In the genomic region with DNA sequence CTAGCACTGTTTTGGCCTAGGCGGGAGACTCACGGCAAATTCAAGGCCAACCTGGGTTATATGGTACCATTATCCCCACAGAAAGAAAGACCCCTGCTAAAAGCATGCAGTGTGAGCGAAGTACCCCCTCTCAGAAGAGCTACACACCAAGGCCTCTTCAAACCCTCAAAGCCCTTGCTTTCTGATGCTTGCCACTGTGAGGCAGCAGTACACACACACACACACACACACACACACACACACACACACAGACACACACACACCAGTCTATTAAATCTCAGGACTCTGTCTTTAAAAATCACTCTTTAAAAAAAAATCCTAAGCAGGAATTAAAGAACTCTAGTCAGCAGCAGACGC, we compare ENCODE assay signal across 8 mouse cellular contexts. TPM values are rescaled to one million over a fixed set of nuclear protein-coding genes. Genes with fewer than 3 reads are reported as not detected.
DNase-seq lines count a peak whose midpoint lies in the region; ATAC-seq and TF ChIP-seq lines count a peak whose summit lies in the region.

No protein-coding gene starts in this region.

- TF ChIP-seq CTCF in cortical plate, adult 2 months (IDR thresholded peaks at IDR 0.05; ENCODE audit: extremely low read depth, insufficient read depth, low read length) = no peak

- H3K4me3 ChIP-seq in kidney, embryonic 15.5 days (replicated peaks) = peak overlapping the region; percentile 92
- H3K4me3 ChIP-seq in cortical plate, adult 2 months (ENCODE audit: insufficient read depth, low read length) = peak overlapping the region; percentile 87; the same call in 1 of the 2 replicates
- H3K4me3 ChIP-seq in hindbrain, embryonic 15.5 days = peak overlapping the region; percentile 84
- peak overlapping the region; percentile 97 for H3K4me3 ChIP-seq in midbrain, embryonic 15.5 days

- H3K4me2 ChIP-seq in kidney, embryonic 15.5 days = peak overlapping the region; percentile 86
- peak overlapping the region; percentile 78 for H3K4me2 ChIP-seq in hindbrain, embryonic 15.5 days
- H3K4me2 ChIP-seq in midbrain, embryonic 15.5 days = peak overlapping the region; percentile 55

- DNase-seq in kidney, adult 9 months = no peak
- no peak for DNase-seq in layer of hippocampus, adult 9-11 months
- DNase-seq in thymus, postnatal 25 days = no peak

- peak overlapping the region; percentile 92 for H3K27ac ChIP-seq in kidney, embryonic 15.5 days
- H3K27ac ChIP-seq in cortical plate, adult 2 months (ENCODE audit: insufficient read depth, low read length) = peak overlapping the region; percentile 27
- H3K27ac ChIP-seq in hindbrain, embryonic 15.5 days (replicated peaks) = peak overlapping the region; percentile 89
- peak overlapping the region; percentile 92 for H3K27ac ChIP-seq in midbrain, embryonic 15.5 days

- H3K27me3 ChIP-seq in kidney, embryonic 15.5 days = no peaks in the 10 kb centered on the region
- H3K27me3 ChIP-seq in hindbrain, embryonic 15.5 days = no peaks in the 10 kb centered on the region
- H3K27me3 ChIP-seq in midbrain, embryonic 15.5 days (replicated peaks) = no peaks in the 10 kb centered on the region

- no peak for ATAC-seq in kidney, embryonic 15.5 days (replicated peaks; ENCODE audit: low FRiP score)
- no peak for ATAC-seq in hindbrain, embryonic 15.5 days (ENCODE audit: low FRiP score, low read depth)
- peak; percentile 40; the same call in 1 of the 2 replicates for ATAC-seq in midbrain, embryonic 15.5 days (replicated peaks)
- ATAC-seq in erythroid progenitor cell, adult 5-6 weeks (replicated peaks; ENCODE audit: low FRiP score, poor library complexity, severe bottlenecking) = no peak

- WGBS in kidney, embryonic 15.5 days = 51% methylated on average over 4 of the region's 4 CpGs
- 51% methylated on average over 4 of the region's 4 CpGs for WGBS in hindbrain, embryonic 15.5 days
- whole genome bisulfite sequencing in midbrain, embryonic 15.5 days = 46% methylated on average over 4 of the region's 4 CpGs

- no peak for TF ChIP-seq POLR2A in cortical plate, adult 2 months (IDR thresholded peaks at IDR 0.05; ENCODE audit: extremely low read depth, insufficient read depth, low read length)

- H3K9me3 ChIP-seq in kidney, embryonic 15.5 days (replicated peaks) = no peaks in the 10 kb centered on the region
- H3K9me3 ChIP-seq in hindbrain, embryonic 15.5 days = no peaks in the 10 kb centered on the region
- H3K9me3 ChIP-seq in midbrain, embryonic 15.5 days = no peaks in the 10 kb centered on the region

- no peaks in the 10 kb centered on the region for H3K36me3 ChIP-seq in kidney, embryonic 15.5 days
- H3K36me3 ChIP-seq in hindbrain, embryonic 15.5 days = no peaks in the 10 kb centered on the region
- H3K36me3 ChIP-seq in midbrain, embryonic 15.5 days (replicated peaks) = no peaks in the 10 kb centered on the region

- H3K9ac ChIP-seq in kidney, embryonic 15.5 days = peak overlapping the region; percentile 92
- peak overlapping the region; percentile 86 for H3K9ac ChIP-seq in hindbrain, embryonic 15.5 days
- peak overlapping the region; percentile 92 for H3K9ac ChIP-seq in midbrain, embryonic 15.5 days

- peaks cover 42% of the 10 kb centered on the region for H3K4me1 ChIP-seq in kidney, embryonic 15.5 days
- H3K4me1 ChIP-seq in cortical plate, adult 2 months (ENCODE audit: control insufficient read depth, insufficient read depth, low read length) = no peaks in the 10 kb centered on the region; the same call in 1 of the 2 replicates
- H3K4me1 ChIP-seq in hindbrain, embryonic 15.5 days (replicated peaks) = peaks cover 39% of the 10 kb centered on the region
- H3K4me1 ChIP-seq in midbrain, embryonic 15.5 days = peaks cover 37% of the 10 kb centered on the region

RNA-seq across cellular contexts. Expression of a gene that starts 0.7 kb away (rescaled TPM):
- 28.4 and 32.3 TPM in 2 replicates for polyA plus RNA-seq in kidney, embryonic 15.5 days (2015; fragmentation: Nextera tagmentation; extraction: Ambion mirVana)
- 61.1 and 64.2 TPM in 2 replicates for polyA plus RNA-seq in cortical plate, adult 2 months (2012; rRNA removed)
- polyA plus RNA-seq in hindbrain, embryonic 15.5 days (2015; fragmentation: Nextera tagmentation; extraction: Ambion mirVana) = 21.0 and 23.8 TPM in 2 replicates
- polyA plus RNA-seq in midbrain, embryonic 15.5 days (2015; fragmentation: Nextera tagmentation; extraction: Ambion mirVana) = 21.8 and 23.6 TPM in 2 replicates
- 38.6 and 42.8 TPM in 2 replicates for total RNA-seq in erythroid progenitor cell, adult 5-6 weeks (2015; ENCODE audit: low replicate concordance)
- 12.5 and 17.8 TPM in 2 replicates for total RNA-seq in erythroid progenitor cell, adult 5-6 weeks (2017; ENCODE audit: low replicate concordance)

RNA-seq across cellular contexts. Expression of a gene that starts 57.9 kb away (rescaled TPM):
- 46.7 and 47.0 TPM in 2 replicates for polyA plus RNA-seq in kidney, embryonic 15.5 days (2015; fragmentation: Nextera tagmentation; extraction: Ambion mirVana)
- 41.3 and 42.6 TPM in 2 replicates for polyA plus RNA-seq in cortical plate, adult 2 months (2012; rRNA removed)
- polyA plus RNA-seq in hindbrain, embryonic 15.5 days (2015; fragmentation: Nextera tagmentation; extraction: Ambion mirVana) = 61.8 and 66.1 TPM in 2 replicates
- polyA plus RNA-seq in midbrain, embryonic 15.5 days (2015; fragmentation: Nextera tagmentation; extraction: Ambion mirVana) = 69.4 and 70.2 TPM in 2 replicates
- total RNA-seq in erythroid progenitor cell, adult 5-6 weeks (2015; ENCODE audit: low replicate concordance) = 26.3 and 34.8 TPM in 2 replicates
- total RNA-seq in erythroid progenitor cell, adult 5-6 weeks (2017; ENCODE audit: low replicate concordance) = 25.9 and 26.0 TPM in 2 replicates

RNA-seq across cellular contexts. Expression of a gene that starts 58.1 kb away (rescaled TPM):
- polyA plus RNA-seq in kidney, embryonic 15.5 days (2015; fragmentation: Nextera tagmentation; extraction: Ambion mirVana) = 25.2 and 28.1 TPM in 2 replicates
- 18.5 and 21.1 TPM in 2 replicates for polyA plus RNA-seq in cortical plate, adult 2 months (2012; rRNA removed)
- 35.6 and 40.2 TPM in 2 replicates for polyA plus RNA-seq in hindbrain, embryonic 15.5 days (2015; fragmentation: Nextera tagmentation; extraction: Ambion mirVana)
- polyA plus RNA-seq in midbrain, embryonic 15.5 days (2015; fragmentation: Nextera tagmentation; extraction: Ambion mirVana) = 32.7 and 37.6 TPM in 2 replicates
- total RNA-seq in erythroid progenitor cell, adult 5-6 weeks (2015; ENCODE audit: low replicate concordance) = 1.7 TPM in 1 of 2 replicates, not detected in the other
- 2.3 TPM in 1 of 2 replicates, not detected in the other for total RNA-seq in erythroid progenitor cell, adult 5-6 weeks (2017; ENCODE audit: low replicate concordance)

Comparison
In these comparisons a context has a peak if more than half of its experiments do, and no peak if none do; other contexts are left out.
1. H3K27ac ChIP-seq: peak in every context shown above with its lines; median percentile 92 in kidney, embryonic 15.5 days; 92 in midbrain, embryonic 15.5 days; 89 in hindbrain, embryonic 15.5 days; 27 in cortical plate, adult 2 months.